Mouse (Mus musculus): ENCODE measurements around the gene Tent4b. TPM values are rescaled to one million over a fixed set of nuclear protein-coding genes. Genes with fewer than 3 reads are reported as not detected.

Gene Tent4b
- polyA plus RNA-seq, 1 experiment, result 8.4 TPM

DNA sequence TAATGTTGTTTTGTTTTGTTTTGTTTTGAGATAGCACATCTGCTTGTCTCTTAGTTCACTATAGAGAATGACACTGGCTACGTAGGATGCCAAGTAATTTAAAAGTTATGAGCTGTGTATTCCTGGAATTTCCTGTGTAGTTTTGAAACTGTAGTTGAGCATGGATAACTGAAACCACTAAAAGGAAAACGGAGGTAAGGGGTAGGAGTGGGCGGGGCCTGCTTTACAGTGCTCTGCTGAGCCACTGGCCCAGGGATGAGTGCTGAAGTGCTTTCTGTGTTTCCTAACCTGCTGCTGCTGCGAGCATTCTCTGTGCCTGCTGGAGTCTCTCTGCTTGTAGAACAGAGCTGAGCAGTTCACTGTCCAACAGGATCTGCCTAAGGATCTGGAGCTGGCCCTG, 22.3 kb downstream of the Tent4b start:
- Histone ChIP-seq H3K4me3 (ENCODE audit: insufficient read depth, poor library complexity, severe bottlenecking) (no peak overlapping the region), H3K79me3 (ENCODE audit: low read depth) (peaks cover 39% of the 10 kb centered on the region), H3K79me2 (ENCODE audit: control insufficient read depth, insufficient read depth) (peaks cover 92% of the 10 kb centered on the region), H3ac (ENCODE audit: control insufficient read depth, insufficient read length, low read depth) (no peak overlapping the region), H3K27me3 (ENCODE audit: control insufficient read depth, insufficient read depth, insufficient read length) (no peaks in the 10 kb centered on the region), H3K36me3 (ENCODE audit: control insufficient read depth, insufficient read depth) (no peaks in the 10 kb centered on the region)
- TF ChIP-seq FOSL1 (IDR thresholded peaks at IDR 0.05; ENCODE audit: insufficient read depth, low read length, poor library complexity, severe bottlenecking), result no peak
- no peak for TF ChIP-seq MYOG (IDR thresholded peaks at IDR 0.05; ENCODE audit: control insufficient read depth, extremely low read depth, insufficient read length)
- no peak for TF ChIP-seq MYOD1 (IDR thresholded peaks at IDR 0.05; ENCODE audit: control insufficient read depth, insufficient read length, low read depth)
- TF ChIP-seq CEBPB (IDR thresholded peaks at IDR 0.05; ENCODE audit: low read depth), result no peak
- no peak for TF ChIP-seq MAX (IDR thresholded peaks at IDR 0.05)
- TF ChIP-seq CTCF (IDR thresholded peaks at IDR 0.05; ENCODE audit: control insufficient read depth, insufficient read depth, insufficient read length), result no peak
- no peak for TF ChIP-seq USF1 (IDR thresholded peaks at IDR 0.05; ENCODE audit: low read depth)

DNA sequence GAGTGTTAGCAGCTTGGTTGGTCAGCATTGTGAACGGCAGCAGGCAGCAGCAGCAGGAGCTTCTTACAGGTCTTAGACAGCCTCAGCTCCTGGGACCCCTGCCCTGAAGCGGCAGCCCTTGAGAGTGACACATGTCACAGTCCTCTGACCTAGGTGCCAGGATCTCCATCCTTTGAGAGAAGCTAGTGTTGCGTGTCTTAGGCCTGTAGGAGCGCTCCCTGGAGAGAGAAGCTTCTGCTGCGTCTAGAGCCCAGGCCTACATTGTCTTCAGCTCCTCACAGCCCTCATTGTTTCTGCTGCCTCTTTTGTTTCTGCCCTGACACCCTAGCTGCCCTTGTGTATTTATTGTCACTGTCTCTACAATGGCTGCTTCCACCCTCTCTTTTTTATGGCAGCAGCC, 26.3 kb downstream of the Tent4b start:
- Histone ChIP-seq H3K4me3 (ENCODE audit: insufficient read depth, poor library complexity, severe bottlenecking) (no peak overlapping the region), H3K79me3 (ENCODE audit: low read depth) (peaks cover 36% of the 10 kb centered on the region), H3K27me3 (ENCODE audit: control insufficient read depth, insufficient read depth, insufficient read length) (no peaks in the 10 kb centered on the region), H3K36me3 (ENCODE audit: control insufficient read depth, insufficient read depth) (no peaks in the 10 kb centered on the region), H3K79me2 (ENCODE audit: control insufficient read depth, insufficient read depth) (peaks cover 97% of the 10 kb centered on the region), H3ac (ENCODE audit: control insufficient read depth, insufficient read length, low read depth) (no peak overlapping the region)
- TF ChIP-seq CEBPB (IDR thresholded peaks at IDR 0.05; ENCODE audit: low read depth) (no peak), MYOG (IDR thresholded peaks at IDR 0.05; ENCODE audit: control insufficient read depth, extremely low read depth, insufficient read length) (no peak), MYOD1 (IDR thresholded peaks at IDR 0.05; ENCODE audit: control insufficient read depth, insufficient read length, low read depth) (no peak), CTCF (IDR thresholded peaks at IDR 0.05; ENCODE audit: control insufficient read depth, insufficient read depth, insufficient read length) (no peak), USF1 (IDR thresholded peaks at IDR 0.05; ENCODE audit: low read depth) (no peak), FOSL1 (IDR thresholded peaks at IDR 0.05; ENCODE audit: insufficient read depth, low read length, poor library complexity, severe bottlenecking) (no peak), MAX (IDR thresholded peaks at IDR 0.05) (no peak)

- TF ChIP-seq MAX (IDR thresholded peaks at IDR 0.05), result no peak
- no peak for TF ChIP-seq USF1 (IDR thresholded peaks at IDR 0.05; ENCODE audit: low read depth)
- TF ChIP-seq MYOD1 (IDR thresholded peaks at IDR 0.05; ENCODE audit: control insufficient read depth, insufficient read length, low read depth), result no peak
- H3K27me3 ChIP-seq (ENCODE audit: control insufficient read depth, insufficient read depth, insufficient read length), result no peaks in the 10 kb centered on the region
- no peaks in the 10 kb centered on the region for H3K36me3 ChIP-seq (ENCODE audit: control insufficient read depth, insufficient read depth)
- peaks cover 28% of the 10 kb centered on the region for H3K79me3 ChIP-seq (ENCODE audit: low read depth)
- no peak overlapping the region for H3ac ChIP-seq (ENCODE audit: control insufficient read depth, insufficient read length, low read depth)
- H3K79me2 ChIP-seq (ENCODE audit: control insufficient read depth, insufficient read depth), result peaks cover 97% of the 10 kb centered on the region
- H3K4me3 ChIP-seq (ENCODE audit: insufficient read depth, poor library complexity, severe bottlenecking), result no peak overlapping the region
Observed at GRCm38 (mm10) chr8:88227851-88228250, 28.8 kb downstream of the Tent4b start.

- Histone ChIP-seq H3K27me3 (ENCODE audit: control insufficient read depth, insufficient read depth, insufficient read length) (no peaks in the 10 kb centered on the region), H3K36me3 (ENCODE audit: control insufficient read depth, insufficient read depth) (no peaks in the 10 kb centered on the region), H3K79me2 (ENCODE audit: control insufficient read depth, insufficient read depth) (peaks cover 99% of the 10 kb centered on the region), H3K4me3 (ENCODE audit: insufficient read depth, poor library complexity, severe bottlenecking) (no peak overlapping the region), H3ac (ENCODE audit: control insufficient read depth, insufficient read length, low read depth) (no peak overlapping the region), H3K79me3 (ENCODE audit: low read depth) (peaks cover 30% of the 10 kb centered on the region)
- TF ChIP-seq MYOG (IDR thresholded peaks at IDR 0.05; ENCODE audit: control insufficient read depth, extremely low read depth, insufficient read length), result no peak
- no peak for TF ChIP-seq USF1 (IDR thresholded peaks at IDR 0.05; ENCODE audit: low read depth)
- TF ChIP-seq MAX (IDR thresholded peaks at IDR 0.05), result no peak
- TF ChIP-seq CTCF (IDR thresholded peaks at IDR 0.05; ENCODE audit: control insufficient read depth, insufficient read depth, insufficient read length), result no peak
- TF ChIP-seq CEBPB (IDR thresholded peaks at IDR 0.05; ENCODE audit: low read depth), result no peak
- TF ChIP-seq MYOD1 (IDR thresholded peaks at IDR 0.05; ENCODE audit: control insufficient read depth, insufficient read length, low read depth), result no peak
- no peak for TF ChIP-seq FOSL1 (IDR thresholded peaks at IDR 0.05; ENCODE audit: insufficient read depth, low read length, poor library complexity, severe bottlenecking)
Observed at GRCm38 (mm10) chr8:88228286-88228685, 29.3 kb downstream of the Tent4b start.

GRCm38 (mm10) chr8:88228800-88229199, 29.8 kb downstream of the Tent4b start:
- TF ChIP-seq FOSL1 (IDR thresholded peaks at IDR 0.05; ENCODE audit: insufficient read depth, low read length, poor library complexity, severe bottlenecking) (no peak), CTCF (IDR thresholded peaks at IDR 0.05; ENCODE audit: control insufficient read depth, insufficient read depth, insufficient read length) (no peak), USF1 (IDR thresholded peaks at IDR 0.05; ENCODE audit: low read depth) (no peak), MYOG (IDR thresholded peaks at IDR 0.05; ENCODE audit: control insufficient read depth, extremely low read depth, insufficient read length) (no peak), MAX (IDR thresholded peaks at IDR 0.05) (no peak), CEBPB (IDR thresholded peaks at IDR 0.05; ENCODE audit: low read depth) (no peak), MYOD1 (IDR thresholded peaks at IDR 0.05; ENCODE audit: control insufficient read depth, insufficient read length, low read depth) (no peak)
- H3K79me2 ChIP-seq (ENCODE audit: control insufficient read depth, insufficient read depth), result peaks cover 94% of the 10 kb centered on the region
- H3K36me3 ChIP-seq (ENCODE audit: control insufficient read depth, insufficient read depth), result no peaks in the 10 kb centered on the region
- no peak overlapping the region for H3ac ChIP-seq (ENCODE audit: control insufficient read depth, insufficient read length, low read depth)
- H3K27me3 ChIP-seq (ENCODE audit: control insufficient read depth, insufficient read depth, insufficient read length), result no peaks in the 10 kb centered on the region
- H3K4me3 ChIP-seq (ENCODE audit: insufficient read depth, poor library complexity, severe bottlenecking), result no peak overlapping the region
- peaks cover 28% of the 10 kb centered on the region for H3K79me3 ChIP-seq (ENCODE audit: low read depth)

- Histone ChIP-seq H3K79me2 (ENCODE audit: control insufficient read depth, insufficient read depth) (peaks cover 66% of the 10 kb centered on the region), H3K27me3 (ENCODE audit: control insufficient read depth, insufficient read depth, insufficient read length) (no peaks in the 10 kb centered on the region)
Observed at GRCm38 (mm10) chr8:88236666-88237065, 37.7 kb downstream of the Tent4b start.

More at GRCm38 (mm10) chr8:88236666-88237065, 37.7 kb downstream of the Tent4b start:
- Histone ChIP-seq H3K4me3 (ENCODE audit: insufficient read depth, poor library complexity, severe bottlenecking) (no peak overlapping the region), H3ac (ENCODE audit: control insufficient read depth, insufficient read length, low read depth) (no peak overlapping the region), H3K36me3 (ENCODE audit: control insufficient read depth, insufficient read depth) (no peaks in the 10 kb centered on the region), H3K79me3 (ENCODE audit: low read depth) (peaks cover 9% of the 10 kb centered on the region)
- no peak for TF ChIP-seq CTCF (IDR thresholded peaks at IDR 0.05; ENCODE audit: control insufficient read depth, insufficient read depth, insufficient read length)
- no peak for TF ChIP-seq MYOG (IDR thresholded peaks at IDR 0.05; ENCODE audit: control insufficient read depth, extremely low read depth, insufficient read length)
- TF ChIP-seq CEBPB (IDR thresholded peaks at IDR 0.05; ENCODE audit: low read depth), result no peak
- no peak for TF ChIP-seq MAX (IDR thresholded peaks at IDR 0.05)
- TF ChIP-seq FOSL1 (IDR thresholded peaks at IDR 0.05; ENCODE audit: insufficient read depth, low read length, poor library complexity, severe bottlenecking), result no peak
- no peak for TF ChIP-seq USF1 (IDR thresholded peaks at IDR 0.05; ENCODE audit: low read depth)
- TF ChIP-seq MYOD1 (IDR thresholded peaks at IDR 0.05; ENCODE audit: control insufficient read depth, insufficient read length, low read depth), result no peak

All from C2C12 (cell line).